Mouse (Mus musculus) E14TG2a.4 (cell line): ENCODE data around the gene Ephx3.

Experiments
- H3K27me3 ChIP-seq: 2 replicates; pipeline ENCODE4 v1.6.1; 2014; ENCODE audit warnings: low read length, control low read depth; ENCODE audit not compliant: insufficient read depth
- H3K36me3 ChIP-seq: 2 replicates; pipeline ENCODE4 v1.6.1; 2014; ENCODE audit warnings: low read length, control low read depth; ENCODE audit not compliant: insufficient read depth
- H3K4me1 ChIP-seq: replicated peaks from 2 replicates; pipeline ENCODE4 v1.6.1; 2014; ENCODE audit warnings: low read depth, low read length, control low read depth
- H3K4me3 ChIP-seq: replicated peaks from 2 replicates; pipeline ENCODE4 v1.5.1; 2014; ENCODE audit warnings: mild to moderate bottlenecking, low read length
- H3K9me3 ChIP-seq: 2 replicates; pipeline ENCODE4 v1.6.1; 2014; ENCODE audit warnings: low read length, control low read depth
- CTCF ChIP-seq: conservative IDR thresholded peaks from 2 replicates; pipeline ENCODE4 v1.5.1; 2014; ENCODE audit warnings: low read length
- NANOG ChIP-seq: IDR thresholded peaks from 2 replicates; pipeline ENCODE4 v1.6.1; 2014; ENCODE audit warnings: borderline replicate concordance, low read length, mixed read lengths
- POU5F1 ChIP-seq: IDR thresholded peaks from 2 replicates; pipeline ENCODE4 v1.6.1; 2014; ENCODE audit warnings: low read length, borderline replicate concordance

Ephx3 gene

DNA sequence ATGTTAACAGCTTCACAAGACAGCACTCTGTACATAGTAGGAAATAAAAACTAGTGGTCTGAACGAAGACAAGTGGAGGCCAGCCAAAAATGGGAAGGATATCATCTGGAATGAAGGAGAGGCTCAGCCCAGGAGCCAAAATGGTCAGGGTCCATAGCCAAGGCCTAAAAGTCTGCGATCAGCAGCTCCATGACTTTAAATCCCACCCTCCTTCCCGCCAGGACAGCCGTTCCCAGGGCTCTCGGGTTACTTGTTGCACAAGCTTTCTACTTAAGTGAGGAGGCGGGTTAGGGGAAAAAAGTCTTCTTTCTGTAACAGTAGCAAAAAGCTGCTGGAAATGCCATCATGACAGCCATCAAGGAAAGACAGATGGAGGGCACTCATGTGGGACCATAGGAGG, 19.8 kb upstream of the Ephx3 start:
- Histone ChIP-seq H3K36me3 (peaks cover 100% of the 10 kb centered on the region), H3K4me3 (no peak overlapping the region), H3K27me3 (no peaks in the 10 kb centered on the region), H3K9me3 (no peaks in the 10 kb centered on the region), H3K4me1 (peaks cover 53% of the 10 kb centered on the region)
- TF ChIP-seq CTCF: no peak
- no peak for TF ChIP-seq POU5F1

GRCm38 (mm10) chr17:32207586-32208245, 18.4 kb upstream of the Ephx3 start:
- no peak overlapping the region for H3K4me3 ChIP-seq
- peaks cover 67% of the 10 kb centered on the region for H3K4me1 ChIP-seq
- peaks cover 100% of the 10 kb centered on the region for H3K36me3 ChIP-seq
- TF ChIP-seq CTCF: no peak
- TF ChIP-seq NANOG: no peak
- no peak for TF ChIP-seq POU5F1
- no peaks in the 10 kb centered on the region for H3K27me3 ChIP-seq
- H3K9me3 ChIP-seq: no peaks in the 10 kb centered on the region

DNA sequence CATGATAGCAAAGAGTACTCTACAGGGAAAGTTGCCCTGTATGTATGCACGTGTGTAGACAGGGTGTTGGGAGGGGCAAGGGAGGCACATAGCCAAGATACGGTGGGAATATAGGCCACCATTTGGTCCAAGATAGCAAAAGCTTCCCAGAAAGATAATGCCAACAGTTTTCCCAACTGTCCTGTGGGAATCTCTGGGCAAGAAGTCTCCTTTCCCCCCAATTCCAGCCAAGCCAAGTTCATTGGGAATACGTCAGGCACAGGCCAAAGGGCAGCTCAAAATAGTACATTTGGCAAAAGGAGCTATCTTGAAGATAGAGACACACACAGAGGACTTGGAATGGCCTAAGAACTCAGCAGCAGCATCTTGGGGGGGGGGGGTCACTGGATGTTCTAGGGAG, 16.0 kb upstream of the Ephx3 start:
- peaks cover 83% of the 10 kb centered on the region for H3K4me1 ChIP-seq
- H3K27me3 ChIP-seq: no peaks in the 10 kb centered on the region
- TF ChIP-seq CTCF (no peak), NANOG (no peak), POU5F1 (no peak)
- H3K9me3 ChIP-seq: no peaks in the 10 kb centered on the region
- peaks cover 100% of the 10 kb centered on the region for H3K36me3 ChIP-seq
- H3K4me3 ChIP-seq: no peak overlapping the region

DNA sequence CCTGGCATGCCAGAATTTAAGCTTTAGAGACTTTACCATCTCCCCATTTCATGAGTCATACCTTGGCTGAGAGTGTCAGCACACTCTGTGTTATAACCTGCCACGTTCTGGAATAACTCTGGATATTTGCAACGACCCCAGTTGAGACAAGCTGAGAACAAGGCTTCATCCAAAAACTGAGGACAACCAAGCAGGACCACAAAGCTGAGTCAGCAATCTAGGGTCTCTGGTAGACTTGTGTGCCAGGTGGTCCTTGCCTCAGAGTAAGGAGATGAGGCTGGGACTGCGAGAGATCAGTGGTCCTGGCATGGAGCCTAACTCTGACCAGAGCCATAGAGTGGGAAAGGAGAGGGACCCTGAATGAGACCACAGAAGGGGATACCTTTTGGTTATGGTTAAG, 13.6 kb upstream of the Ephx3 start:
- Histone ChIP-seq H3K9me3 (no peaks in the 10 kb centered on the region), H3K4me3 (no peak overlapping the region), H3K36me3 (peaks cover 100% of the 10 kb centered on the region), H3K27me3 (no peaks in the 10 kb centered on the region), H3K4me1 (peaks cover 80% of the 10 kb centered on the region)
- TF ChIP-seq POU5F1 (no peak), CTCF (no peak), NANOG (no peak)

DNA sequence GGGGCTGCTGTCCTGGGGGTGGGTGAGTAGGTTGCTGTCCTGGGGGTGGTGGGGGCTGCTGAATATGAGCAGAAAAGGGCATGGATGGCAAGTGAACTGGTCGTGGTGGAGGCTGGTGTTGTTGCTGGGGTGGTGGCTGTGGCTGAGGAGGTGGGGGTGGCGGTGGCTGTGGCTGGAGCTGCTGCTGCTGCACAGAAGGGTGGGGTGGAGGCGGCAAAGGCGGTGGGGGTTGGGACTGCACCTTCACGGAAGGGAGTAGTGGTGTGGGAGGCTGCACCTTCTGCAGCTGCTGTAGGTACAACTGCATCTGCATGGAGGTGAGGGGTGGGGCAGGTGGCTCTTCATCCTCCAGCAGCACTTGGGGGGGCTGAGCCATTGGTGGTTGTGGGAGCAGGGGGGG, 11.7 kb upstream of the Ephx3 start:
- Histone ChIP-seq H3K4me1 (peaks cover 86% of the 10 kb centered on the region), H3K9me3 (no peaks in the 10 kb centered on the region), H3K4me3 (no peak overlapping the region), H3K27me3 (no peaks in the 10 kb centered on the region), H3K36me3 (peaks cover 100% of the 10 kb centered on the region)
- TF ChIP-seq NANOG: no peak
- no peak for TF ChIP-seq CTCF
- TF ChIP-seq POU5F1: no peak

DNA sequence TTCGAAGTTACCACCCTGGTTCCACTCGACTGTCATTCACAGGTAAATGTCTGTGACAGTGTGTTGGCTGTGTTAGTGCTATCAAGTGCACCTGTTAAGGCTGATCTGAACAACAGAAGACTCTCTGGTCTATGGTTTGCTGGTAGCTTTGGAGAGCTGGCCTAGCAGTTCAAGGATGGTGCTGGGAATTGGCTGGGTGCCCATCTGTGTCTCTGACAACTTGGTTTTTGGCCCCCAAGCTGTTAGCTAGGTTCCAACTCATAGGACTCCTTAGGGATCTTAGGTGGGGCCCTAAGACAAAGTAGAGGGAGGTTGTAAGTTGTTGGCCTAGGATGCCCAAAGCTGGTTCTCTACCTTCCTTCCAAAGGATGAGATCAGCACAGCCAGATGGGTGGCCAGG, 10.4 kb upstream of the Ephx3 start:
- TF ChIP-seq POU5F1 (no peak), NANOG (no peak), CTCF (no peak)
- Histone ChIP-seq H3K4me3 (no peak overlapping the region), H3K36me3 (peaks cover 98% of the 10 kb centered on the region), H3K9me3 (no peaks in the 10 kb centered on the region), H3K4me1 (peaks cover 91% of the 10 kb centered on the region), H3K27me3 (no peaks in the 10 kb centered on the region)

- TF ChIP-seq NANOG: no peak
- TF ChIP-seq CTCF: no peak
- TF ChIP-seq POU5F1: no peak
- Histone ChIP-seq H3K36me3 (peaks cover 72% of the 10 kb centered on the region), H3K4me1 (peaks cover 91% of the 10 kb centered on the region), H3K27me3 (no peaks in the 10 kb centered on the region), H3K4me3 (no peak overlapping the region), H3K9me3 (no peaks in the 10 kb centered on the region)
These were observed 7.8 kb upstream of the Ephx3 start for GRCm38 (mm10) chr17:32197156-32197555.

DNA sequence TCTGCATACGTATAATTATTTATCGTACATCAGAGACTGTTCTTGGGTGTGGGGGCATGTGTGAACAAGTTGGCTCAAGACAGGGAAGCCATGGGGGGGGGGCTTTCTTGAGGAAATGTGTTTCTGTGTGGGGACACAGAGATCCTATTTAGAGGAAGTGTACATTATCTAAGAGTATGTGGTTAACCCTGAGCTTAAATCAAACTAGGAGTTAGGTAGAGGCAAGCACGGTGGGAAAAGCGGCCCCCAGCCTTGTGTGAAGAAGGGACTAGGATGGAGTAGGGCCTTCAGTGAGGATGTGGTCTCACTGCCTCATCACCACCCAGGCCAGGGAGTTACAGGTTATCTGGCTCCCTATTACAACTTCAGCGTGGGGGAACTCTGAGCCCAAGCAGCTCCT, 6.4 kb upstream of the Ephx3 start:
- Histone ChIP-seq H3K27me3 (no peaks in the 10 kb centered on the region), H3K9me3 (no peaks in the 10 kb centered on the region), H3K36me3 (peaks cover 58% of the 10 kb centered on the region), H3K4me1 (peaks cover 79% of the 10 kb centered on the region), H3K4me3 (no peak overlapping the region)
- TF ChIP-seq CTCF: no peak
- TF ChIP-seq POU5F1: no peak
- no peak for TF ChIP-seq NANOG

DNA sequence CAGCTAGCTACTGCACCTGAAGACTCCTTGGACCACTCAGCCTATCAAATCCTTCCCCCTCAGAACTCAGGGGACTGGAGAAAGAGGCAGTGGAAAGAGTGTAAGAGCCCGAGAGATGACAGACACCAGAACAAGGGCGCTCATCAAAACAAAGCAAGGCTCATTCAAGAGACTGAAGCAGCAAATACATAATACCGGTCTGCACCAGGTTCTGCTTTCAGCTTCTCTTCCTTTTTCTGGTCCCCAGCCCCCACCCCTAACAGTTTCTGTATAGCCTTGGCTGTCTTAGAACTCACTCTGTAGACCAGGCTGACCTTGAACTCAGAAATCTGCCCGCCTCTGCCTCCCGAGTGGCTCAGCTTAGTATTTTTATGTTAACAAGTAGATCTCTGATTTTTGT, 3.7 kb upstream of the Ephx3 start:
- Histone ChIP-seq H3K9me3 (no peaks in the 10 kb centered on the region), H3K36me3 (peaks cover 30% of the 10 kb centered on the region), H3K4me1 (peaks cover 81% of the 10 kb centered on the region), H3K4me3 (no peak overlapping the region), H3K27me3 (peaks cover 17% of the 10 kb centered on the region)
- no peak for TF ChIP-seq NANOG
- TF ChIP-seq CTCF: no peak
- TF ChIP-seq POU5F1: no peak

DNA sequence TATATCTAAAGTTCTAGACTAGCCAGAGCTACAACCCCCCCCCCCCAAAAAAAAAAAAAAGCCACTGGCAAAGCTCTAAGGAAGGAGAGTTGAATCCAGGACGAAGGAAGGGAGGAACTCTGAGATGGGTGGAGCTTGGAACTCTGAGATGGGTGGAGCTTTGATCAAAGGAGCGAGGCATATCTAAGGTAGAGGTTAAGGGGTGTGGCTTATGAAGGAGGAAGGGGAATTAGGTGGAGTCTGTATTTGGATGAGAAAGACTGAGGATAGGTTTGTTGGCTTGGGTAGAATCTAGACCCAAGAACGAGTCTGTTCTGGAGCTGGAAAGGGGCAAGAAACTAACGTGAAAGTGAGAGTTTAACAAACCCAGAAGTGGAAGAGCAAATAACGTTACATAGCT, 501 bp upstream of the Ephx3 start:
- peak overlapping the region; percentile 76 for H3K4me3 ChIP-seq
- H3K9me3 ChIP-seq: no peaks in the 10 kb centered on the region
- H3K4me1 ChIP-seq: peaks cover 51% of the 10 kb centered on the region
- H3K27me3 ChIP-seq: peaks cover 46% of the 10 kb centered on the region
- TF ChIP-seq CTCF: no peak
- no peaks in the 10 kb centered on the region for H3K36me3 ChIP-seq
